ENCODE assay signal across 16 mouse cellular contexts in genomic region chr19:50490721-50491120, GRCm38 (mm10).
"Had no signal": no experiment of that assay in that cellular context is flagged by ENCODE, and none has a peak within 500 bp of the region (broad histone marks: within the 10 kb centered on the region; RNA-seq: fewer than 3 reads in every experiment).

No protein-coding gene starts in this region.

- H3K4me3 ChIP-seq: layer of hippocampus, adult 2 months; limb, embryonic 12.5 days; liver, embryonic 13.5 days; lung, embryonic 15.5 days; megakaryocyte, embryonic 14.5 days; midbrain, embryonic 12.5 days had no signal

- DNase-seq: kidney, adult 8-10 months; kidney, postnatal 4 days; liver; liver, embryonic 13.5 days; liver, postnatal 0 days; lung, postnatal 14 days; right cerebral cortex, adult 18-20 months; right cerebral cortex, postnatal 25 days had no signal

- H3K9me3 ChIP-seq: limb, embryonic 12.5 days; liver, embryonic 13.5 days; lung, embryonic 15.5 days; midbrain, embryonic 12.5 days had no signal

- H3K9ac ChIP-seq: limb, embryonic 12.5 days; liver, embryonic 13.5 days; liver, postnatal 0 days; lung, embryonic 15.5 days; midbrain, embryonic 12.5 days had no signal

- H3K27ac ChIP-seq: layer of hippocampus, adult 2 months; limb, embryonic 12.5 days; liver, embryonic 13.5 days; lung, embryonic 15.5 days; macrophage; midbrain, embryonic 12.5 days; stomach, postnatal 0 days had no signal

- H3K36me3 ChIP-seq: limb, embryonic 12.5 days; liver, embryonic 13.5 days; lung, embryonic 15.5 days; midbrain, embryonic 12.5 days had no signal

- H3K4me1 ChIP-seq: liver, embryonic 13.5 days; lung, embryonic 15.5 days; megakaryocyte, embryonic 14.5 days had no signal

- H3K27me3 ChIP-seq: liver, embryonic 13.5 days; lung, embryonic 15.5 days; megakaryocyte, embryonic 14.5 days had no signal

- H3K4me2 ChIP-seq: limb, embryonic 12.5 days; liver, embryonic 13.5 days; lung, embryonic 15.5 days; midbrain, embryonic 12.5 days had no signal

- ATAC-seq: intestine, postnatal 0 days; liver, postnatal 0 days had no signal
